Mouse (Mus musculus): ENCODE data around the gene Traf3ip2.

The Traf3ip2 gene

DNA sequence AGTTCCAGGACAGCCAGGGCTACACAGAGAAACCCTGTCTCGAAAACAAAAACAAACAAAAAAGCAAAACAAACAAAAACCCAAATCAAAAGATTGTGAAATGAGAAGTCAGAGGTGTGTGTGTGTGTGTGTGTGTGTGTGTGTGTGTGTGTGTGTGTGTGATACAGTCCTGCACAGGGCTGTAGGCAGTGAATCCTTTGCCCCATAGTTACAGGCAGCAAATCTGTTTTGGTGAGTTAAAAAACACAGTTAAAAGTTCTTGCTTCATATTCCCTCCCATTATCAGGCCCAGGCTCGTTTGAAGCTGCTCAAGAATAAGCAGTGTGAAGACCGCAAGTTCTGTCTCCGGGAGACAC is at the start of gene Traf3ip2:
Gene Traf3ip2 (plus strand): TSS at position 302 of the 356 bp plus-strand sequence.
- DNase-seq (ENCODE audit: low spot score): no peak

DNA sequence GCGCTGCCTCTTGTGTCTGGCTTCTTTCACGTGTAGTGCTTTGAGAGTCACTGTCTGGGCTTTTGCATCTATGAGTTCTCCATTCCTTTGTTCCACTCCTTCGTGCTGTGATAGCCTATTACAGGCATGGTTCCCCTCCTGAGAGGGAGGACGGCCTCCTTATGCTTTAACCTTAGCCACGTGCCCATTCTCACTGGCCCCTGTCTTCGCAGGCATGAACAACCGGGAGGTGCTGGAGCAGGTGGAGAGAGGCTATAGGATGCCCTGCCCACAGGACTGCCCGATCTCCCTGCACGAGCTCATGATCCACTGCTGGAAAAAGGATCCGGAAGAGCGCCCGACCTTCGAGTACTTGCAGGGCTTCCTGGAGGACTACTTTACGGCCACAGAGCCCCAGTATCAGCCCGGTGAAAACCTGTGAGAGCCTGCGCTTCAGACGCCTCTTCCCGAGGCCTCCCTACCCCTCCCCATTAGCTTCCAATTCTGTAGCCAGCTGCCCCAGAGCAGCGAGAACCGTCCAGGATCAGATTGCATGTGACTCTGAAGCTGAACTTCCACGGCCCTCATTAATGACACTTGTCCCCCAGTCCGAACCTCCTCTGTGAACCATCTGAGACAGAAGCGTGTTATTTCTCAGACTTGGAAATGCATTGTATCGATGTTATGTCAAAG is 49.0 kb upstream of the Traf3ip2 start:
- DNase-seq (ENCODE audit: low spot score): no peak

GRCm38 (mm10) chr10:39566901-39567300 is 45.8 kb upstream of the Traf3ip2 start:
- no peak for DNase-seq (ENCODE audit: low spot score)

DNA sequence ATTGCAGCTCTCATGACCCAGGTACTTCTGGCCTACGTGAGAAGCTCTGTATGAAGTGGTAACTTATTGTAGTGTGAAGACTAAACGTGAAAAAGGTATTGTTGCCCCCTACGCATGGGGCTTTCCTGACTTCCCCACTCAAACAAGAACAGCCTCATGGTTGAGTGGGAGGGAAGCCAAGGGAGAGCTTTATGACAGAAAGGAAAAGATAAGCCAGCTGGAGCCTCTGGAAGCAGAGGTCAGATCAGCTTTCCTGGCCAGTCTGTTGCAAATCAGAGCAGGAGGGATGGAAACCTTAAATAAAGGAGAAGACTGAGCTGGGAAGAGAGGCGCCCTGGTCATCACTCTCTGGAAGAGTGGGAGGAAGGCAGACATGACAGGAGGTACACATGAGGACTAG is 43.7 kb upstream of the Traf3ip2 start:
- no peak for DNase-seq (ENCODE audit: low spot score)

GRCm38 (mm10) chr10:39571011-39571410 is 41.7 kb upstream of the Traf3ip2 start:
- no peak for DNase-seq (ENCODE audit: low spot score)

GRCm38 (mm10) chr10:39572050-39572671 is 40.6 kb upstream of the Traf3ip2 start:
- no peak for DNase-seq (ENCODE audit: low spot score)

- no peak for DNase-seq (ENCODE audit: low spot score)
Measured at GRCm38 (mm10) chr10:39572672-39573051, 40.1 kb upstream of the Traf3ip2 start.

GRCm38 (mm10) chr10:39576466-39576865 is 36.3 kb upstream of the Traf3ip2 start:
- DNase-seq (ENCODE audit: low spot score): no peak

DNA sequence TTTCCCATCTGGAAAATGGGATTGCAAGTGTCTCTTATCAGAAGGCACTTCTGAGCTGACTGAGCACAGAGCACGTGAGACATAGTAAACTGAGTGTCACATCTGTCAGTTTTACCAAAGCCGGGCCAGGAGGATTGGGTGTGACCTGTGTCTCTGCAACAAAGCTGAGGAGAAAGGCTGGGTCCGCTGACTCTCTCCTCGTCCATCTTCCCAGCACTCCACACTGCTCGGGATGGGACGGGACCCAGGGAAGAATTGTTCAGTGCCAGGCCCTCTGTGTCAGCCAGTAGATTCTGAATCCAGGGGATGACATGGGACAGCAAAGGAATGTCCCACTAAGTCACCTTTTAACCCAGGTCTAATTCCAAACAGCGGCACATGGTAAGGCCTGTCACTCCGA is 32.3 kb upstream of the Traf3ip2 start:
- no peak for DNase-seq (ENCODE audit: low spot score)

DNA sequence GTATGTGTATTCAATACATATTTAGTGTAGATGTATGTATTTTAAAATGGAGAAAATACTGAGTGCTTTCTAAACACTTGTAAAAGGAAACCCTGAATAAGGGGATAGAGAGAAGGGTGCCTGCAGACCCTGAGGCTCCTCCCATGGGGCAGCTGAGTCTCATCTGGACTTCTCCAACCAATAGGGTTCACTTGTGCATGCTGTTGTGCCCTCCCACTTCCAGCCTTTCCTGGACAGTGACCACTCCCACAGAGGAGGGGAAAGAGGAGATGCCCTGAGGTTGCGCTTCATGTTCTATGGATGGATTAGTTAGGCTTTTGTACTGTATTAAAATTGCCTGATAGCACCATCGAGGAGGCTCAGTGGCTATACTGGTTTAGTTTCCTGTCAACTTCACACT is 30.3 kb upstream of the Traf3ip2 start:
- no peak for DNase-seq (ENCODE audit: low spot score)

- DNase-seq (ENCODE audit: low spot score): no peak
Measured at GRCm38 (mm10) chr10:39583718-39584117, 29.0 kb upstream of the Traf3ip2 start.

- no peak for DNase-seq (ENCODE audit: low spot score)
Measured at GRCm38 (mm10) chr10:39587290-39587925, 25.3 kb upstream of the Traf3ip2 start.

GRCm38 (mm10) chr10:39587973-39588746 is 24.6 kb upstream of the Traf3ip2 start:
- no peak for DNase-seq (ENCODE audit: low spot score)

DNA sequence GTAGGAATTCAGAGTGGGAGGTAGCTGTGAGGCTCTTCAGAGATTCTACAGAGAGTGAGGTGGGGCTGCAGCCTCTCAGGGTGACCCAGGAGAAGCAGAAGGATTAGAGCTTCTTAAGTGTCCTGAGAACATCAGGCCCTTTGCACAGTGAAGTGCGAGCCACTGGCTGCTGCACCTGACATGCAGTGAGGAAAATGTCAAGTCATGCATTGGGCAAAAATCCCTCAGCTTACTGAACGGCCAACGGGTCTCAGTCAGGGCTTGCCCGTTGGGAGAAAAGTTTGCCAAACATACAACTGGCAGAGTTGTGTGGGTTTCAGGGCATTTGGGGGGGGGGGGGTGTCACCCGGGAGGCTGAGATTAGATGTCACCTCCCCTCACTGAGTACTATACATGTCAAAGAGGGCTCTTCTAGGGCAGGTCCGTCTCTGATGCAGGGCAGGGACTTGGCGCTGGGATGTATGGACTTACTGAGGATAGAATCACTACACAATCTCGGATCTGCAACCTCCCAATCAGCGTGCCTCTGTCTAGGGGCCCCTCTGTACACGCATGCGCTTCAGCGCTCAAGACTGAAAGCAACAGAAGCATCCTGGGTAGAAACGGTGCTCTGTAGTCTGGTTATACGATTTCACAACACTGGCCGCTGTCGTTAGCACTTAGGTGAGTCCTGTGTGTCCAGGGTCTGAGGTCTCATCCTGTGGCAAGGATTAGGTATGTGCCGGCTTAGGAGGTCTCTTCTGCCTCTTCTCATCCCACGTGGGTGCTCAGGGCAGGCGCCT is 22.8 kb upstream of the Traf3ip2 start:
- DNase-seq (ENCODE audit: low spot score): no peak

DNA sequence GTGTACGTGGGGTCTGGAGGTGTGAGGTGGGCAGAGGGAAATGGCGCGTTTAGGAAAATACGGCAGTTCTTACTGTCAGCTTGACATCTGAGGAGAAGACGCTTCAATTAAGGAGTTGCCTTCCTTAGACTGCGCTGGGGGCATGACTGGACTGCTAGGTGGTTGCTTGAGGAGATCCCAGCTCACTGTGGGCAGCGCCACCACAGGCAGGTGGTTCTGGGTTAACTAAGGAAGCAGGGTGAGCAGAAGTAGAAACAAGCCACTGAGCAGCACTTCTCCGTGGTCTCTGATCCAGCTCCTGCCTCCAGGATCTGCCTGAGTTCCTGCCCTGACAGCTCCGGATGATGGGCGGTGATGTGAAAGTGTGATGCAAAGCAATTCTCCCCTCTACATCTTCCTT is 22.1 kb upstream of the Traf3ip2 start:
- no peak for DNase-seq (ENCODE audit: low spot score)

- no peak for DNase-seq (ENCODE audit: low spot score)
Measured at GRCm38 (mm10) chr10:39592501-39592900, 20.2 kb upstream of the Traf3ip2 start.

GRCm38 (mm10) chr10:39594716-39595115 is 18.0 kb upstream of the Traf3ip2 start:
- no peak for DNase-seq (ENCODE audit: low spot score)

GRCm38 (mm10) chr10:39595862-39596261 is 16.9 kb upstream of the Traf3ip2 start:
- DNase-seq (ENCODE audit: low spot score): no peak

- no peak for DNase-seq (ENCODE audit: low spot score)
Measured at GRCm38 (mm10) chr10:39597116-39597791, 15.5 kb upstream of the Traf3ip2 start.

DNA sequence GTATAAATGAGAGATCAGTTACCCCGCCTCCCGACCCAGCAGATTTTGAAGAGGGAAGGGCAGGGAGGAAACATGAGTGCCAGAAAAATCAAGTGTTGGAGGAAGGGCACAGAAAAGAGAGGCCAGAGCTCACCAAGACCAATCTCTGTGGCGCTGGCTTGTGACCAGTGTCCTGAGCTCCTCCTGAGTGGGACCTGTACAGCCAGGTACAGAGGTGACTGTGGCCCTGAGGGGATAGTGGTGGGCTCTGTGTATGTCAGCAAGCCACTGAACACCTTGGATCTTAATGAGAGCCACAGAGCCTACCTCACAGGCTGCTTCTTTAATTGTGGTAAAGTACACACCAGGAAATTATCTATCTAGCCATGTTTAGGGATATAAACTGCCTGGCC is 14.9 kb upstream of the Traf3ip2 start:
- no peak for DNase-seq (ENCODE audit: low spot score)

DNA sequence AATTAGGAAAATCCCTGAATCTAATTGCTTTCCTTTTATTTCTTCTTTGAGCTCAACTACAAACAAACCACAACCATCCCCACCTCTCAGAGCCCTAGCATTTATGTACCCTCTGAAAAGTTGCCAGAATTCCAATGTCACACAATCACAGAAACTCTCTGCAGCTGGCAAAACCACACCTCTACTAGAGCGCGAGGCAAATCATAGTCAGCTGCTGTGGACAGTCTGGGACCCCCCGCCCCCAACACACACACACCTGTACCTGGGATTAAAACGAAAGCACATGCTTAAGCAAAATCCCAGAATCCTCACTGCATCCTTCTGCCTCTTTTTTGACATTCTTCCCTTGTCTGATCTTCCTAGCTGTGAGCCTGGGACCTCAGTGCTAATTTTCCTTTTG is 13.1 kb upstream of the Traf3ip2 start:
- no peak for DNase-seq (ENCODE audit: low spot score)
